Mouse (Mus musculus) small intestine, adult 2 months (tissue): ENCODE results near the gene Phf23.

Experiments
- CTCF ChIP-seq: fragments of 200-500 bp; IDR thresholded peaks from 2 replicates; pipeline ENCODE4 v1.5.1; 2012; ENCODE audit warnings: low read depth, mild to moderate bottlenecking, control low read depth, inconsistent platforms, low read length, moderate library complexity, mixed read lengths; ENCODE audit not compliant: insufficient replicate concordance, insufficient read length; ENCODE audit errors: extremely low read depth
- POLR2A ChIP-seq: fragments of 200-500 bp; IDR thresholded peaks from 2 replicates; pipeline ENCODE4 v1.6.1; 2012; ENCODE audit warnings: low read depth, mild to moderate bottlenecking, control low read depth, inconsistent platforms, low read length, moderate library complexity

DNA sequence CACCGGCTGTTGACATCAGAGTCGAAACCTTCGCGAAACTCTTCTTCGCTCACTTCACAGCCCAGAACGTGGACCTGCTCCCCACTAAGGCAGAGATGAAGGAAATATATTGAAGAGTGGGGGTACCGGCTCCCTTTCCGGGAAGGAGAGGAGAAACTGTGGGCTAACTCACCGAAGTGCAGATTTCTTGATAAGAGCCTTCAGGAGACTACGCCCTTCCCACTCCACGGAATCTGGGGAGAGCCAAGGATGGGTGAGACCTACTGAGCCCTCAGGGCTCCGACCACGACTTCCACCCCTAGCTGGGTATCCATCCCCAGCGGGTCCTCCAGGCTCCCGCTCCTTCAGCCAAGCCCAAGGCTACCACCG lies 15.8 kb upstream of the Phf23 start:
- TF ChIP-seq POLR2A (no peak), CTCF (no peak)
